ENCODE assay signal across 8 mouse cellular contexts in the genomic region with DNA sequence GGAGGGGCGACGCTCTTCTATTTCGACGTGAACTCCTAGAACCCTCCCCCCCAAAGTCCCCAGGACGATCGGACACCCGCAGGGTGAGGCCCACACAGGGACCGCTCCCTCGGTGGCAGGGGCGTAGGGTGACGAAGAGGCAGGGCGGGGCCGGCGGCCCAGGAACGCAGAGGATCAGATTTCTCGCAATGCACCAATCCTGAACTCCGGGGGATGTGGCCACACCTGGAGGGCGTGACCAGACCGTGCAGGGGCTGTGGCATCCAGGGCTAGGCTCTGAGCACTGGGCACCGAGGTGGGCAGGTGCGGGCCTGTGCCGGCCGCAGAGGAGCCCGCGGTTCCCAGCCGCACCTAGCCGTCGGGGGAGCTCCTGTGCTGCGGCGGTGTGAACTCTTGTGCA. TPM values are rescaled to one million over a fixed set of nuclear protein-coding genes. Genes with fewer than 3 reads are reported as not detected.
DNase-seq lines count a peak whose midpoint lies in the region; TF ChIP-seq lines count a peak whose summit lies in the region.

A gene (plus strand): TSS at position 240 of the 400 bp plus-strand sequence.

- peak; percentile 21 to 23 for DNase-seq in spleen, adult 18-20 months
- DNase-seq in spleen, postnatal 14 days (ENCODE audit: low spot score in 2 of 2): no peak
- peak; percentile 53 to 71 for DNase-seq in heart, adult 18-20 months
- DNase-seq in kidney, adult 11 months: peak; percentile 92
- DNase-seq in lung, adult 2 months: peak; percentile 76
- DNase-seq in ovary, adult 18-20 months (ENCODE audit: low spot score): peak; percentile 76
- peak; percentile 69 to 74 for DNase-seq in urinary bladder, postnatal 4 days (ENCODE audit: low spot score in 2 of 2)
- no peak for DNase-seq in layer of hippocampus, postnatal 25 days (ENCODE audit: extremely low spot score in 1 of 2, low spot score in 1 of 2)

- no peaks in the 10 kb centered on the region for H3K4me1 ChIP-seq in lung, adult 2 months (ENCODE audit: control insufficient read depth, insufficient read depth, low read length)

- TF ChIP-seq POLR2A in lung, adult 2 months (IDR thresholded peaks at IDR 0.05; ENCODE audit: borderline replicate concordance, extremely low read depth, low read depth, low read length): peak; percentile 62; the same call in 1 of the 2 replicates

- 3% methylated on average over 30 of the region's 30 CpGs for WGBS in lung, adult 2 months

- H3K4me3 ChIP-seq in lung, adult 2 months (replicated peaks; ENCODE audit: extremely low read depth, low read depth, low read length): peak within 1 kb of the TSS; percentile 67

- no peak for TF ChIP-seq CTCF in lung, adult 2 months (IDR thresholded peaks at IDR 0.05; ENCODE audit: insufficient read depth, low read length)

RNA-seq across cellular contexts. Expression of the gene that starts here (rescaled TPM):
- 1 to 10 TPM; 1.1 to 2.5 TPM for total RNA-seq in heart, adult 18-20 months (2021)
- 18.3 and 25.9 TPM in 2 replicates for polyA plus RNA-seq in lung, adult 2 months (2012; rRNA removed)
- 1 to 10 TPM in 1 of 2 experiments, under 1 TPM in 1; 0.49 to 1.1 TPM for total RNA-seq in layer of hippocampus, postnatal 25 days (2021)

Comparison
In these comparisons a context has a peak if more than half of its experiments do, and no peak if none do; other contexts are left out.
1. DNase-seq: peak in spleen, adult 18-20 months (2 of 2), heart, adult 18-20 months (2 of 2), kidney, adult 11 months (single experiment), lung, adult 2 months (single experiment), ovary, adult 18-20 months (single experiment) and urinary bladder, postnatal 4 days (2 of 2); none in spleen, postnatal 14 days (0 of 2) and layer of hippocampus, postnatal 25 days (0 of 2).